Mouse (Mus musculus) embryonic facial prominence, embryonic 13.5 days (tissue): ENCODE measurements around the gene Prps1l3. TPM values are rescaled to one million over a fixed set of nuclear protein-coding genes. Genes with fewer than 3 reads are reported as not detected.

Experiments
- ATAC-seq: fragments of 200-750 bp; cut with Nextera tagmentation; 2 replicates; pipeline ENCODE4 v1.8.0; 2017; ENCODE audit warnings: low read depth; ENCODE audit not compliant: insufficient number of reproducible peaks, insufficient read depth, low FRiP score, low TSS enrichment
- H3K27ac ChIP-seq: fragments of 300-500 bp; sonication (generic); 2 replicates; pipeline ENCODE4 v1.5.1; 2015; ENCODE audit warnings: moderate library complexity, mild to moderate bottlenecking, inconsistent platforms
- H3K27me3 ChIP-seq: fragments of 300-500 bp; sonication (generic); 2 replicates; pipeline ENCODE4 v1.6.1; 2015; ENCODE audit warnings: mild to moderate bottlenecking, inconsistent platforms
- H3K36me3 ChIP-seq: fragments of 300-500 bp; sonication (generic); 2 replicates; pipeline ENCODE4 v1.6.1; 2015; ENCODE audit warnings: mild to moderate bottlenecking, inconsistent platforms
- H3K4me1 ChIP-seq: fragments of 300-500 bp; sonication (generic); 2 replicates; pipeline ENCODE4 v1.6.1; 2015; ENCODE audit warnings: inconsistent platforms
- H3K4me2 ChIP-seq: fragments of 300-500 bp; sonication (generic); 2 replicates; pipeline ENCODE4 v1.6.1; 2015; ENCODE audit warnings: moderate library complexity, mild to moderate bottlenecking, inconsistent platforms
- H3K4me3 ChIP-seq: fragments of 300-500 bp; sonication (generic); 2 replicates; pipeline ENCODE4 v1.5.1; 2015; ENCODE audit warnings: mild to moderate bottlenecking, inconsistent platforms
- H3K9ac ChIP-seq: fragments of 300-500 bp; sonication (generic); 2 replicates; pipeline ENCODE4 v1.6.1; 2015; ENCODE audit warnings: mild to moderate bottlenecking, inconsistent platforms
- H3K9me3 ChIP-seq: fragments of 300-500 bp; sonication (generic); 2 replicates; pipeline ENCODE4 v1.6.1; 2016; ENCODE audit warnings: inconsistent platforms
- WGBS: fragments of 180-500 bp; shearing (Covaris S2); methylation state at CpG from one replicate; pipeline ENCODE4 v1.1.7; 2015; ENCODE audit warnings: mixed read lengths; 5-methylcytosine and 5-hydroxymethylcytosine counted together
- polyA plus RNA-seq: library from polyadenylated mRNA; unstranded; fragments of >200 nt; fragmentation: Nextera tagmentation; extraction: Ambion mirVana; gene quantifications from 2 replicates; pipeline ENCODE4 v1.2.1, GENCODE M21; 2015

The Prps1l3 gene
- polyA plus RNA-seq: 59.1 and 66.0 TPM in 2 replicates

- peaks cover 7% of the 10 kb centered on the region for H3K4me1 ChIP-seq
- peak; percentile 93 for ATAC-seq
- peaks cover 5% of the 10 kb centered on the region; the same call in 1 of the 2 replicates for H3K36me3 ChIP-seq
- no peaks in the 10 kb centered on the region for H3K27me3 ChIP-seq
- peak within 1 kb of the TSS; percentile 79 for H3K4me3 ChIP-seq
- H3K4me2 ChIP-seq: peak within 1 kb of the TSS; percentile 63
- H3K9ac ChIP-seq: peak within 1 kb of the TSS; percentile 93
- peak within 1 kb of the TSS; percentile 93 for H3K27ac ChIP-seq
- under 1% methylated on average over 57 of the region's 58 CpGs for WGBS
- H3K9me3 ChIP-seq: no peaks in the 10 kb centered on the region
These were observed at the start of gene Prps1l3, which contains the start of gene Mipol1 for GRCm38 (mm10) chr12:57230192-57230706. TSS of gene Prps1l3 (plus strand) at chr12:57230412. TSS of gene Mipol1 (plus strand) at chr12:57230427.

DNA sequence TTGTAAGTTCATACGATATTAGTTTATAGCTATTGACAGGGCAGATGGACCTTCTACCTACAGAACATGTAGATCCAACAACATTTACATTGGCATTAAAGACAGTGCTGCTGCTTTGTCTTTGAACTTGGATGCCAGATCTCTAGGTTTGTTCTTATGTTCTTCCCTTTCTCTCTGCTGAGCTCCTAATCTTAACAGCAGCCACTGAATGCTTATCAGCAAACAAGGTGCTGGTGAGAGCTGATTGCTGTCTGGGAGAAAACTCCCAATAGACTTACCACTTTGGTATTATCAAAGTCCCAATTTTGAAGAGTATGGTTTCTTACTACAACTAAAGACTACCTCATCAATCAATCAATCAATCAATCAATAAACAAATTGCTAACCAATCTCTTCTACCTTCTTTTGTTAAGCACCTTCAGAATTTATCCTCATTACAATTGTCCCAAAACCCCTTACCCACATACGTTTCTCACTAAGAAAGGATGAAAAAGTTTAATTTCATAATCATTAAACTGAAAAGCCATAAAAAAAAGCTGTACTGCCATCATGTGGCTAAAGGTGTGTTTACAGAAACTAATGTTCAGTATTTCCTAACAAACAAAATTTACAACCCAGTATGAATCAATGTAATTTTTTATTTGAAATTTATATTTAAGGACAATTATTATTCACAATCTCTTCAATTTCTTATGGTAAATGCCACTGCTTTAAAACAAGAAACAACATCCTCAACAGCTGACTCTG lies 45.6 kb upstream of the Prps1l3 start:
- H3K9me3 ChIP-seq: no peaks in the 10 kb centered on the region
- no peaks in the 10 kb centered on the region for H3K36me3 ChIP-seq
- peaks cover 14% of the 10 kb centered on the region for H3K27me3 ChIP-seq
- no peak for ATAC-seq
- H3K4me2 ChIP-seq: no peak overlapping the region
- no peak overlapping the region for H3K9ac ChIP-seq
- H3K4me3 ChIP-seq: no peak overlapping the region
- peaks cover 6% of the 10 kb centered on the region; the same call in 1 of the 2 replicates for H3K4me1 ChIP-seq
- no peak overlapping the region for H3K27ac ChIP-seq
- WGBS: 50% methylated on average over 2 of the region's 2 CpGs

DNA sequence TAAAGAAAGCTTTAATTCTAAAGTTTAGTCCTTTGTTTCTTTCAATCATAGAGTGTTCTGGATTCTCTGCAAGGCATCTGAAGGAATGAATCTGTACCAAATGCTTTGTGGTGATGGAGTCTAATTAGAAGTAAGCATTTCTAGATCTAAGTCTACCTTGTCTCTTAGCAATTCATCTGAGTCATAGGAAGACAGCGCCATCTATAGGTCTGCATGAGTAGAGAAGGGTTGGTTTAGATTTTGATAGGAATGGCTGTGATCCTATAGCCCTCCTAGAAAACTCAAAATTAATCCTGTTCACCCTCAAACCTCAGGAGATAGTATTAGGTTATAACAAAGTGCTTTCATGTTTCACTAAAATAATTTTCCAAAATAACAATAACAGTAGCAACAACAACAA lies 44.7 kb upstream of the Prps1l3 start:
- H3K27me3 ChIP-seq: peaks cover 14% of the 10 kb centered on the region
- no peaks in the 10 kb centered on the region for H3K4me1 ChIP-seq
- H3K36me3 ChIP-seq: no peaks in the 10 kb centered on the region
- H3K4me3 ChIP-seq: no peak overlapping the region
- ATAC-seq: no peak
- H3K27ac ChIP-seq: no peak overlapping the region
- 0% methylated on average over 1 of the region's 1 CpGs for whole genome bisulfite sequencing
- no peaks in the 10 kb centered on the region for H3K9me3 ChIP-seq
- H3K4me2 ChIP-seq: no peak overlapping the region
- no peak overlapping the region for H3K9ac ChIP-seq

- H3K4me2 ChIP-seq: no peak overlapping the region
- H3K9me3 ChIP-seq: no peaks in the 10 kb centered on the region
- no peak for ATAC-seq
- no peak overlapping the region for H3K4me3 ChIP-seq
- H3K27ac ChIP-seq: no peak overlapping the region
- H3K27me3 ChIP-seq: peaks cover 19% of the 10 kb centered on the region
- no peak overlapping the region for H3K9ac ChIP-seq
- 73% methylated on average over 2 of the region's 2 CpGs for WGBS
- H3K36me3 ChIP-seq: no peaks in the 10 kb centered on the region
- no peaks in the 10 kb centered on the region for H3K4me1 ChIP-seq
These were observed 44.1 kb upstream of the Prps1l3 start for GRCm38 (mm10) chr12:57186126-57186525.

- H3K27me3 ChIP-seq: peaks cover 23% of the 10 kb centered on the region
- no peaks in the 10 kb centered on the region for H3K36me3 ChIP-seq
- WGBS: 87% methylated on average over 4 of the region's 4 CpGs
- H3K9ac ChIP-seq: no peak overlapping the region
- no peak overlapping the region for H3K4me2 ChIP-seq
- no peak overlapping the region for H3K4me3 ChIP-seq
- no peaks in the 10 kb centered on the region for H3K9me3 ChIP-seq
- H3K4me1 ChIP-seq: no peaks in the 10 kb centered on the region
- H3K27ac ChIP-seq: no peak overlapping the region
- ATAC-seq: no peak
These were observed 43.2 kb upstream of the Prps1l3 start for GRCm38 (mm10) chr12:57187032-57187431.

- WGBS: 39% methylated on average over 3 of the region's 3 CpGs
- Histone ChIP-seq H3K27ac (no peak overlapping the region), H3K9ac (no peak overlapping the region), H3K4me2 (no peak overlapping the region), H3K4me3 (no peak overlapping the region), H3K9me3 (no peaks in the 10 kb centered on the region), H3K36me3 (no peaks in the 10 kb centered on the region), H3K4me1 (no peaks in the 10 kb centered on the region), H3K27me3 (peaks cover 46% of the 10 kb centered on the region)
- ATAC-seq: no peak
These were observed 35.6 kb upstream of the Prps1l3 start for GRCm38 (mm10) chr12:57194609-57195008.

GRCm38 (mm10) chr12:57196286-57196607 lies 34.0 kb upstream of the Prps1l3 start:
- peak overlapping the region; percentile 54 for H3K4me3 ChIP-seq
- H3K4me2 ChIP-seq: peak overlapping the region; percentile 84
- ATAC-seq: no peak
- 11% methylated on average over 8 of the region's 8 CpGs for WGBS
- H3K9ac ChIP-seq: peak overlapping the region; percentile 75; the same call in 1 of the 2 replicates
- no peak overlapping the region for H3K27ac ChIP-seq
- H3K36me3 ChIP-seq: no peaks in the 10 kb centered on the region
- H3K4me1 ChIP-seq: no peaks in the 10 kb centered on the region
- no peaks in the 10 kb centered on the region for H3K9me3 ChIP-seq
- H3K27me3 ChIP-seq: peaks cover 40% of the 10 kb centered on the region

- H3K4me2 ChIP-seq: peak overlapping the region; percentile 84
- ATAC-seq: peak; percentile 29; the same call in 1 of the 2 replicates
- H3K4me3 ChIP-seq: peak overlapping the region; percentile 54
- H3K27ac ChIP-seq: no peak overlapping the region
- H3K36me3 ChIP-seq: no peaks in the 10 kb centered on the region
- H3K9ac ChIP-seq: peak overlapping the region; percentile 75
- WGBS: 1% methylated on average over 59 of the region's 59 CpGs
- H3K4me1 ChIP-seq: no peaks in the 10 kb centered on the region
- no peaks in the 10 kb centered on the region for H3K9me3 ChIP-seq
- H3K27me3 ChIP-seq: peaks cover 37% of the 10 kb centered on the region
These were observed 33.4 kb upstream of the Prps1l3 start for GRCm38 (mm10) chr12:57196608-57197362.

GRCm38 (mm10) chr12:57197363-57198026 lies 32.7 kb upstream of the Prps1l3 start, which contains the start of gene Slc25a21:
TSS of gene Slc25a21 (minus strand) at chr12:57197472.
- Histone ChIP-seq H3K4me1 (no peaks in the 10 kb centered on the region), H3K9ac (peak within 1 kb of the TSS; percentile 75), H3K27me3 (peaks cover 37% of the 10 kb centered on the region), H3K9me3 (no peaks in the 10 kb centered on the region), H3K27ac (no peak within 1 kb of the TSS), H3K4me2 (peak within 1 kb of the TSS; percentile 84), H3K4me3 (peak within 1 kb of the TSS; percentile 54), H3K36me3 (no peaks in the 10 kb centered on the region)
- WGBS: 62% methylated on average over 10 of the region's 10 CpGs
- no peak for ATAC-seq

GRCm38 (mm10) chr12:57198269-57198668 lies 31.9 kb upstream of the Prps1l3 start:
- ATAC-seq: no peak
- Histone ChIP-seq H3K4me3 (no peak overlapping the region), H3K27ac (no peak overlapping the region)

DNA sequence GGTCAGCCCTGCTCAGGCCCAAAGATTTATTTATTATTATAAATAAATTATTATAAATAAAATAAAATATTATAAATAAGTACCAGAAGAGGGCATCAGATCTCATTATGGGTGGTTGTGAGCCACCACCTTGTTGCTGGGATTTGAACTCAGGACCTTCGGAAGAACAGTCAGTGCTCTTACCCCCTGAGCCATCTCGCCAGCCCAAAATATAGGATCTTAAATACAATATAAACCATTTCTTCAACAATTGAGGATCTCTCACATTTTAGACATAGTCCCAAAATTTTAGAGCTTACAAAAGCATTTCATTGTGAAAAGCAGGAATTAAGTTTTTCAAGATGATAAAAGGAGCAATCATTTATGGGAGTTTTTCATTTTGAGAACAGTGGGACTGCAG lies 30.8 kb upstream of the Prps1l3 start:
- H3K27me3 ChIP-seq: peaks cover 33% of the 10 kb centered on the region
- H3K9me3 ChIP-seq: no peaks in the 10 kb centered on the region
- ATAC-seq: no peak
- no peak overlapping the region for H3K27ac ChIP-seq
- H3K9ac ChIP-seq: no peak overlapping the region
- no peaks in the 10 kb centered on the region for H3K4me1 ChIP-seq
- WGBS: 89% methylated on average over 2 of the region's 2 CpGs
- no peak overlapping the region for H3K4me3 ChIP-seq
- no peaks in the 10 kb centered on the region for H3K36me3 ChIP-seq
- no peak overlapping the region for H3K4me2 ChIP-seq

More at GRCm38 (mm10) chr12:57198269-57198668, 31.9 kb upstream of the Prps1l3 start:
- Histone ChIP-seq H3K36me3 (no peaks in the 10 kb centered on the region), H3K4me2 (no peak overlapping the region), H3K9me3 (no peaks in the 10 kb centered on the region), H3K4me1 (no peaks in the 10 kb centered on the region), H3K9ac (no peak overlapping the region), H3K27me3 (peaks cover 37% of the 10 kb centered on the region)
